Mouse (Mus musculus): ENCODE measurements around the gene Gm4312. TPM values are rescaled to one million over a fixed set of nuclear protein-coding genes. Genes with fewer than 3 reads are reported as not detected.
"Not testable (repeated sequence)": the region's sequence is repeated elsewhere in the genome, so short reads cannot be mapped to it uniquely, and the experiment has no call there.

Gene Gm4312
- total RNA-seq (2012; rRNA removed): 2.3 and 2.4 TPM in 2 replicates

DNA sequence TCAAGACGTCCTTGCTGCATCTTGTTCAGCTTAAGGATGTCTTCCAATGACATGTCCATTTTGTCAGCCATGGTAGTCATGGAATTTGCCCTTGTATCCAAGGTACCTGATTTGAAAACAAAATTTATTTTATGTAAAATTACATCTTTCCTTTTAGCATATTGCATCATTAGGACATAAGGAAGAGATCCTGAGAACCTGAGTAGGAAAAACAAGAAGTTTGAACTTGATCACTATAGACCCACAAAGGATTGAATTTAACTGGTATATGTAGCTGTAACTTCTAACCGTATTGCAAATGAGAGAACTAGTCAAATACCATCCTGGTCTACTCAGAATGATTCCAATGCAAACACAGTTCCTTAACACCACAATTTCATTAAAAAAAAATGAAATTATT lies at the start of gene Gm4312:
Gene Gm4312 (minus strand): TSS at position 101 of the 400 bp plus-strand sequence.
- DNase-seq (ENCODE audit: low read depth, low spot score); H3K36me3 ChIP-seq (ENCODE audit: control insufficient read depth, insufficient read depth, low read length, poor library complexity, severe bottlenecking); H3K4me3 ChIP-seq (ENCODE audit: insufficient read depth in 1 of 2, low read depth in 1 of 2, low read length in 2 of 2, poor library complexity in 1 of 2, severe bottlenecking in 1 of 2); H3K9ac ChIP-seq (ENCODE audit: insufficient read depth, low read depth, low read length, poor library complexity, severe bottlenecking); H3K4me1 ChIP-seq (ENCODE audit: control insufficient read depth in 2 of 2, insufficient read depth in 2 of 2, low read length in 2 of 2, poor library complexity in 1 of 2); H3K9me3 ChIP-seq (ENCODE audit: control insufficient read depth, insufficient read depth, low read depth, low read length); in situ Hi-C loops (cut with MboI; ENCODE audit: low sequenced_read_pairs in 2 of 2, unreplicated experiment in 2 of 2); H3K27ac ChIP-seq (ENCODE audit: insufficient read depth, low read depth, low read length, poor library complexity, severe bottlenecking): not testable (repeated sequence)

DNA sequence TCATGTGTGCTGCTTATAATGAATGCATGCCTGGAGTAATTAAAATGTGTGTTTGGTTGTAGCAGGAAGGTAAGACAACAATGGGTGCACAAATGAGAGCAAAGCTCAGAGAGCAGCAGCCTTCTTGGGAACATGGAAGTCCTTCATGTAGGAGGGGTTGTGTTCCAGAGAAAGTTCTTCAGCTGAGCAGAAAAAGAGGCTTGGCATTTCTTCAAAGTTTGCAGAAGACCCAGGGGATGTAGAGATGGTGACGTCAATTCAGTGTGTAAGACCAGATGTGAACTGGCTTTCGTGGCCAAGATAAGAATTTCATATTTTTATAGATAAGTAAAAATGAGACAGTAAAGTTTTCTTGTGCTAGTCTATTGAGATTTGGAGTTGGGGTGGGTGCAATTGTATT lies 45.2 kb upstream of the Gm4312 start:
- Histone ChIP-seq H3K9me3 (ENCODE audit: control insufficient read depth, insufficient read depth, low read depth, low read length) (no peaks in the 10 kb centered on the region), H3K9ac (ENCODE audit: insufficient read depth, low read depth, low read length, poor library complexity, severe bottlenecking) (no peak overlapping the region), H3K27ac (ENCODE audit: insufficient read depth, low read depth, low read length, poor library complexity, severe bottlenecking) (no peak overlapping the region), H3K4me3 (ENCODE audit: insufficient read depth in 1 of 2, low read depth in 1 of 2, low read length in 2 of 2, poor library complexity in 1 of 2, severe bottlenecking in 1 of 2) (no peak overlapping the region), H3K4me1 (ENCODE audit: control insufficient read depth in 2 of 2, insufficient read depth in 2 of 2, low read length in 2 of 2, poor library complexity in 1 of 2) (no peaks in the 10 kb centered on the region), H3K36me3 (ENCODE audit: control insufficient read depth, insufficient read depth, low read length, poor library complexity, severe bottlenecking) (no peaks in the 10 kb centered on the region)
- TF ChIP-seq MAFK (IDR thresholded peaks at IDR 0.05; ENCODE audit: insufficient read depth, low read depth, low read length): no peak
- no peak for TF ChIP-seq ZNF384 (IDR thresholded peaks at IDR 0.05; ENCODE audit: low read depth, low read length)
- no peak for TF ChIP-seq ZC3H11A (IDR thresholded peaks at IDR 0.05; ENCODE audit: borderline replicate concordance, low read depth, low read length)
- TF ChIP-seq CHD2 (IDR thresholded peaks at IDR 0.05; ENCODE audit: low read depth, low read length): no peak
- TF ChIP-seq HCFC1 (IDR thresholded peaks at IDR 0.05; ENCODE audit: borderline replicate concordance, insufficient read depth, low read length): no peak
- DNase-seq (ENCODE audit: low read depth, low spot score): no peak
- in situ Hi-C loops (cut with MboI; ENCODE audit: low sequenced_read_pairs in 2 of 2, unreplicated experiment in 2 of 2): no loop called here

DNA sequence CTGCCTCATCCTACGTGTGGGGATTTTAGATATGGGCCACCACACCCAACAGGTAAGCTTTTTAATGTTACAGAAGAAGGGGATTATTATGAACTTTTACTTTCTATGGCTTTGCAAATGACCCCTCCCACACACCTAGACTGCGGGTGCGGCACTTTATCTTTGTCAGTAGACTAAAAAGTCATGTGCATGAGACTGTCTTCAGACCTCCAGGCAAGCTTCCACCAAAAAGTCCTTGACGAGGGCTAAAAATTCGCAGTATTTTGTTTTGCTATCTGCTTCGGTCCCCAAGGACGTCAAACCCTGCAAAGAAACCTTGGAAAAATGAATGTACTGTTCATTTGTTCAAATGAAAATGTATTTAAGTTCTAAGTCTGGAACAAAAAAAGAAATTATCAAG lies 33.2 kb upstream of the Gm4312 start:
- H3K36me3 ChIP-seq (ENCODE audit: control insufficient read depth, insufficient read depth, low read length, poor library complexity, severe bottlenecking): no peaks in the 10 kb centered on the region
- H3K4me3 ChIP-seq (ENCODE audit: insufficient read depth in 1 of 2, low read depth in 1 of 2, low read length in 2 of 2, poor library complexity in 1 of 2, severe bottlenecking in 1 of 2): no peak overlapping the region
- H3K9me3 ChIP-seq (ENCODE audit: control insufficient read depth, insufficient read depth, low read depth, low read length): no peaks in the 10 kb centered on the region
- H3K4me1 ChIP-seq (ENCODE audit: control insufficient read depth in 2 of 2, insufficient read depth in 2 of 2, low read length in 2 of 2, poor library complexity in 1 of 2): no peaks in the 10 kb centered on the region
- TF ChIP-seq ZC3H11A (IDR thresholded peaks at IDR 0.05; ENCODE audit: borderline replicate concordance, low read depth, low read length) (no peak), CHD2 (IDR thresholded peaks at IDR 0.05; ENCODE audit: low read depth, low read length) (no peak), ZNF384 (IDR thresholded peaks at IDR 0.05; ENCODE audit: low read depth, low read length) (no peak), HCFC1 (IDR thresholded peaks at IDR 0.05; ENCODE audit: borderline replicate concordance, insufficient read depth, low read length) (no peak), MAFK (IDR thresholded peaks at IDR 0.05; ENCODE audit: insufficient read depth, low read depth, low read length) (no peak)
- H3K9ac ChIP-seq (ENCODE audit: insufficient read depth, low read depth, low read length, poor library complexity, severe bottlenecking): no peak overlapping the region
- H3K27ac ChIP-seq (ENCODE audit: insufficient read depth, low read depth, low read length, poor library complexity, severe bottlenecking): no peak overlapping the region
- in situ Hi-C loops (cut with MboI; ENCODE audit: low sequenced_read_pairs in 2 of 2, unreplicated experiment in 2 of 2): no loop called here
- DNase-seq (ENCODE audit: low read depth, low spot score): no peak

DNA sequence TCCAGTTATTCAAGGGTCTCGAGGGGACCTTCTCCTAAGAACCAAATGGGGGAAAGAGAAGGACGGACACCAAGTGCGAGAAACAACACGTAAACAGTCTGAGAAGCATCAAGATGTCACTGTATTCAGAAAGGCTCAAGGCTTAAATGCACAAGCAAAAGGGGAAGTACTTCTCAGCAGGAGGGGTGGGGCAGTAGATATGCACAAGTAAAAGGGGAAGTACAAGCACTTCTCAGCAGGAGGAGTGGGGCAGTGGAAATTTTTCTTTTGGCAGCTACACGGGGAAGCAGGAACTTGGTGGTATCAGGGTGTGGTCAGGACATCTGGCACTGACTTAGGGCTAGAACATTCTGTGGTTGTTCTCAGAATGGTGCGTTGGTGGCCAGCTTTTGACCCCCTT lies 19.9 kb upstream of the Gm4312 start:
- in situ Hi-C loops (cut with MboI; ENCODE audit: low sequenced_read_pairs in 2 of 2, unreplicated experiment in 2 of 2); DNase-seq (ENCODE audit: low read depth, low spot score): not testable (repeated sequence)

DNA sequence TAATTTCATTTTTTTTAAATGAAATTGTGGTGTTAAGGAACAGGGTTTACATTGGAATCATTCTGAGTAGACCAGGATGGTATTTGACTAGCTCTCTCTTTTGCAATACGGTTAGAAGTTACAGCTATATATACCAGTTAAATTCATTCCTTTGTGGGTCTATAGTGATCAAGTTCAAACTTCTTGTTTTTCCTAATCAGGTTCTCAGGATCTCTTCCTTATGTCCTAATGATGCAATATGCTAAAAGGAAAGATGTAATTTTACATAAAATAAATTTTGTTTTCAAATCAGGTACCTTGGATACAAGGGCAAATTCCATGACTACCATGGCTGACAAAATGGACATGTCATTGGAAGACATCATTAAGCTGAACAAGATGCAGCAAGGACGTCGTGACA lies 21.3 kb downstream of the Gm4312 start, which contains the start of gene Gm4307:
Gene Gm4307 (plus strand): TSS at position 301 of the 400 bp plus-strand sequence.
- H3K27ac ChIP-seq (ENCODE audit: insufficient read depth, low read depth, low read length, poor library complexity, severe bottlenecking); H3K36me3 ChIP-seq (ENCODE audit: control insufficient read depth, insufficient read depth, low read length, poor library complexity, severe bottlenecking); H3K9me3 ChIP-seq (ENCODE audit: control insufficient read depth, insufficient read depth, low read depth, low read length); in situ Hi-C loops (cut with MboI; ENCODE audit: low sequenced_read_pairs in 2 of 2, unreplicated experiment in 2 of 2); H3K4me1 ChIP-seq (ENCODE audit: control insufficient read depth in 2 of 2, insufficient read depth in 2 of 2, low read length in 2 of 2, poor library complexity in 1 of 2); DNase-seq (ENCODE audit: low read depth, low spot score); H3K4me3 ChIP-seq (ENCODE audit: insufficient read depth in 1 of 2, low read depth in 1 of 2, low read length in 2 of 2, poor library complexity in 1 of 2, severe bottlenecking in 1 of 2); H3K9ac ChIP-seq (ENCODE audit: insufficient read depth, low read depth, low read length, poor library complexity, severe bottlenecking): not testable (repeated sequence)

More for the DNA sequence above, 19.9 kb upstream of the Gm4312 start:
- not testable (repeated sequence) for H3K36me3 ChIP-seq (ENCODE audit: control insufficient read depth, insufficient read depth, low read length, poor library complexity, severe bottlenecking); H3K9ac ChIP-seq (ENCODE audit: insufficient read depth, low read depth, low read length, poor library complexity, severe bottlenecking); H3K27ac ChIP-seq (ENCODE audit: insufficient read depth, low read depth, low read length, poor library complexity, severe bottlenecking); H3K4me3 ChIP-seq (ENCODE audit: insufficient read depth in 1 of 2, low read depth in 1 of 2, low read length in 2 of 2, poor library complexity in 1 of 2, severe bottlenecking in 1 of 2); H3K9me3 ChIP-seq (ENCODE audit: control insufficient read depth, insufficient read depth, low read depth, low read length); H3K4me1 ChIP-seq (ENCODE audit: control insufficient read depth in 2 of 2, insufficient read depth in 2 of 2, low read length in 2 of 2, poor library complexity in 1 of 2)

DNA sequence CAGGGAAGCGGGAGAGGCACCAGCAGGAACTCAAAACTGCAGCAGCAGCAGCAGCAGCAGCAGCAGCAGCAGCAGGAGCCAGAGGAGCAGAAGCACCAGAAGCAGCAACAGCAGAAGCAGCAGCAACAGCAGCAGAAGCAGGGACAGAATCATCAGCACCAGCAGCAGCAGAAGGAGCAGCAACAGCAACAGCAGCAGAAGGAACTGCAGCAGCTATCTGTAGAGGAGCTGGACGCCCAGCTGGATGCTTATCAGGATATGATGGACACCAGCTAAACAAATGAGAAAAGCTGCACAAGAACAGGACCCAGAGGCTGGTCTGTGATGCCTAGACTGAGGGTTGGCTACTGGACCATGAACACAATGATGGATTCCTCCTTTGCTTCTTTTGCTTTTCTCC lies 25.5 kb downstream of the Gm4312 start:
- H3K9ac ChIP-seq (ENCODE audit: insufficient read depth, low read depth, low read length, poor library complexity, severe bottlenecking); H3K36me3 ChIP-seq (ENCODE audit: control insufficient read depth, insufficient read depth, low read length, poor library complexity, severe bottlenecking); H3K4me1 ChIP-seq (ENCODE audit: control insufficient read depth in 2 of 2, insufficient read depth in 2 of 2, low read length in 2 of 2, poor library complexity in 1 of 2); H3K4me3 ChIP-seq (ENCODE audit: insufficient read depth in 1 of 2, low read depth in 1 of 2, low read length in 2 of 2, poor library complexity in 1 of 2, severe bottlenecking in 1 of 2); H3K27ac ChIP-seq (ENCODE audit: insufficient read depth, low read depth, low read length, poor library complexity, severe bottlenecking); H3K9me3 ChIP-seq (ENCODE audit: control insufficient read depth, insufficient read depth, low read depth, low read length); DNase-seq (ENCODE audit: low read depth, low spot score); in situ Hi-C loops (cut with MboI; ENCODE audit: low sequenced_read_pairs in 2 of 2, unreplicated experiment in 2 of 2): not testable (repeated sequence)

DNA sequence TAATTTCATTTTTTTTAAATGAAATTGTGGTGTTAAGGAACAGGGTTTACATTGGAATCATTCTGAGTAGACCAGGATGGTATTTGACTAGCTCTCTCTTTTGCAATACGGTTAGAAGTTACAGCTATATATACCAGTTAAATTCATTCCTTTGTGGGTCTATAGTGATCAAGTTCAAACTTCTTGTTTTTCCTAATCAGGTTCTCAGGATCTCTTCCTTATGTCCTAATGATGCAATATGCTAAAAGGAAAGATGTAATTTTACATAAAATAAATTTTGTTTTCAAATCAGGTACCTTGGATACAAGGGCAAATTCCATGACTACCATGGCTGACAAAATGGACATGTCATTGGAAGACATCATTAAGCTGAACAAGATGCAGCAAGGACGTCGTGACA lies 31.6 kb downstream of the Gm4312 start, which contains the start of gene Gm4305:
Gene Gm4305 (plus strand): TSS at position 301 of the 400 bp plus-strand sequence.
- in situ Hi-C loops (cut with MboI; ENCODE audit: low sequenced_read_pairs in 2 of 2, unreplicated experiment in 2 of 2); H3K27ac ChIP-seq (ENCODE audit: insufficient read depth, low read depth, low read length, poor library complexity, severe bottlenecking); DNase-seq (ENCODE audit: low read depth, low spot score); H3K9ac ChIP-seq (ENCODE audit: insufficient read depth, low read depth, low read length, poor library complexity, severe bottlenecking); H3K4me1 ChIP-seq (ENCODE audit: control insufficient read depth in 2 of 2, insufficient read depth in 2 of 2, low read length in 2 of 2, poor library complexity in 1 of 2); H3K36me3 ChIP-seq (ENCODE audit: control insufficient read depth, insufficient read depth, low read length, poor library complexity, severe bottlenecking); H3K9me3 ChIP-seq (ENCODE audit: control insufficient read depth, insufficient read depth, low read depth, low read length); H3K4me3 ChIP-seq (ENCODE audit: insufficient read depth in 1 of 2, low read depth in 1 of 2, low read length in 2 of 2, poor library complexity in 1 of 2, severe bottlenecking in 1 of 2): not testable (repeated sequence)
